Mouse (Mus musculus) bone marrow macrophage, adult 2 months (primary cell): ENCODE data around the gene Arid1b.

Source experiments
- CTCF ChIP-seq: IDR thresholded peaks from 2 replicates; pipeline ENCODE4 v1.5.1; 2012; ENCODE audit warnings: low read depth, mild to moderate bottlenecking, low read length, moderate library complexity
- POLR2A ChIP-seq: IDR thresholded peaks from 2 replicates; pipeline ENCODE4 v1.6.1; 2012; ENCODE audit warnings: mild to moderate bottlenecking, low read depth, low read length, borderline replicate concordance

DNA sequence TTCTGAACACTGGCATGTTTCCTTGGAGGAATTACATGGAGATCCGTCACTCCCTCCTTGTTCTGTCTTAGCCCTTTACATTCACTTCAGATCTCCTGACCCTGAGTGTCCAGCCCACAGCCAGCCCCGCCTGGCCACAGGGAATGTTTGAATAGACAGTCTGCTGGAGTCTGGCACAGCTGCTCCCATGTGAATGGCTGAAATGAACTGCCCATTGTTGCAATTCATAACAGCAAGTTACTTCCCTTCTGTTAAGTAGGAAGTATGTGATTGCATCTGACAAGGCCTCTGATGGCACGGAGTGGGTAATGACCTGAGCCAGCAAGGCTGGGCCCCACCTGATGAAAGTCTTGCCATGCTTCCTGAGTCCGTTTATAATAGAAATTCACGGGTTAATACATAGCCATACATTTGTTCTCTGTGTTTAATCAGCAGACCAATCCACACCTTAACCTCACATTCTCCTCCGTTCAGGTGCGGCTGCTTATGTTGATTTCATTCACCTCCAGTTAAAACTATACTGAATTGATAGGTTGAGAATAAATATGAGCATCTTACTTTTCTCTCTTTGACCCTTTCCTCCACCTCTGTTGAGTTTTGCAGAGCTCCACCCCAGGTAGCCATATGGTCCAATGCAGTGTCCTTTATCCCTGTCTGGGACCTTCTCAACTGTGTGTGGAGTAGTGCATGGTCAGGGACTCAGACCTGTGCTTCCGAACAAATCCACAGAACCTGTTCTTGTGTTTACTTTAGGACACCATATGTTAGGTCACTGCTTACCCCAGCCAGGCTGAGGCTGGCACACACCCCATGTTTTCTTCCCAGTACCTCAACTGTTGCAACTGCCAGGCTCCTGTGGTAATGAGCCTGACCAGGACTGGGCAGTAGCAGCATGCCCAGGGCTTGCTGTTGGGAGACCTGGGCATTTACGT, 299.8 kb downstream of the Arid1b start:
- no peak for TF ChIP-seq CTCF
- TF ChIP-seq POLR2A: no peak
